ENCODE assay signal across 18 mouse cellular contexts in the genomic region with DNA sequence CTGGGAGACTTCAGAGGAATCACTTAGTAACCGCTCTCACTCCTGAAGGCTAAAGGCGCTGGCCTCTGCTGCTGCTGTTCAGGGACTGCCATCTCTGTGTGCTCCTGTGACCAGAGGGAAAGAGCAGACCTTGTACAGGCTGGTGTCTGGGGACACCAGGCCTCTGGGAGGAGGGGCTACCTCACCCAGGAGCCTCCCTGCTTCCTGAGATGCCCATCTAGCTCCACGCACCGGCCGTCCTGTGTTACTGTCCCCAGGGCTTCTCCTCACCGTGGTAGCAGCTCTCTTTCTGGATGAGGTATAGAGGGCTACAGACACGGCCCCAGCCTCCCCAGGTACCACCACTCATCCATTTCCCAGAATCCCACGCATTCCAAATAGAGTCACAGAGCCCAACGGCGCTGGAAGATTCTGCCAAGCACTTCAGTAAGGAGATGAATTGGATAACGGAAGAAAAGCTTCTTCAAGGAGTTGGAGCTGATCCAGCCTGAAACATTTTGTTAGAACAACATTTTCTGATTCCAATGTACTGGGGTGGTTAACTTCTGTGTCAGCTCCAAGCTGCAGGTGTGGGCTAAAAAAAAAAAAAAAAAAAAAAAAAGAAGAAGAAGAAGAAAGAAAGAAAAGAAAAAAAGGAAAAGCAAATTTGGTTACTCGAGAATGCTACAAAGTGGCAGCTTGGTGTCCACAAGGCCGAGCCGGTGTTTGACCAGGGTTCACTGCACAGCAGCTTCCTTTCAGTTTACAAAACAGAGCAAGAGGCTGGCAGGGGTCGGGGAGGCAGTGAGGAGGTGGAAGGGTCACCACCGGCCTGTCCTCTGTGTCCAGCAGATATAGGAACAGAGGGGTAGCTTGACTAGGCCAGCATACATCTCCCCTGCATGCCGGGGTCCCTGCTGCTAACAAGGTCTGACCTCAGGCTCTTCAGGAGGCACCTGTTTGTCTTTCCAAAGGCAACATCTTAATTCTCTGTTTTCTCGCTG.
A peak's percentile ranks its signal among the peaks of the same experiment; 100 is the strongest.
DNase-seq lines count a peak whose midpoint lies in the region; ATAC-seq and TF ChIP-seq lines count a peak whose summit lies in the region.
"Had no signal": no experiment of that assay in that cellular context is flagged by ENCODE, and none has a peak within 500 bp of the region (broad histone marks: within the 10 kb centered on the region; RNA-seq: fewer than 3 reads in every experiment).

No protein-coding gene starts in this region.

- WGBS in forebrain, postnatal 0 days = 55% methylated on average over 18 of the region's 18 CpGs
- WGBS in forebrain, embryonic 13.5 days = 61% methylated on average over 18 of the region's 18 CpGs
- 51% methylated on average over 18 of the region's 18 CpGs for WGBS in midbrain, embryonic 16.5 days

- no peaks in the 10 kb centered on the region for H3K9me3 ChIP-seq in forebrain, postnatal 0 days (ENCODE audit: low read length)
- no peaks in the 10 kb centered on the region for H3K9me3 ChIP-seq in forebrain, embryonic 13.5 days (replicated peaks)
- no peaks in the 10 kb centered on the region for H3K9me3 ChIP-seq in CH12.LX (replicated peaks; ENCODE audit: low read length)
- no peaks in the 10 kb centered on the region for H3K9me3 ChIP-seq in midbrain, embryonic 16.5 days (replicated peaks; ENCODE audit: control insufficient read depth, low read length, poor library complexity, severe bottlenecking)
- H3K9me3 ChIP-seq: hindbrain, embryonic 13.5 days; limb, embryonic 15.5 days had no signal

- dilution Hi-C loops in CH12.LX (cut with MboI; ENCODE audit: extremely low pct_ligation_motif_present, extremely low pct_unique_long_range_greater_than_20kb, low sequenced_read_pairs) = no loop called here

- H3K4me1 ChIP-seq in forebrain, postnatal 0 days (ENCODE audit: insufficient read depth) = no peaks in the 10 kb centered on the region
- peaks cover 12% of the 10 kb centered on the region; the same call in 1 of the 2 replicates for H3K4me1 ChIP-seq in forebrain, embryonic 13.5 days
- H3K4me1 ChIP-seq in CH12.LX (ENCODE audit: control insufficient read depth in 1 of 2, insufficient read depth in 2 of 2) = peaks cover 36 to 82% of the 10 kb centered on the region in 2 experiments
- peaks cover 11% of the 10 kb centered on the region; the same call in 1 of the 2 replicates for H3K4me1 ChIP-seq in midbrain, embryonic 16.5 days (ENCODE audit: control insufficient read depth, insufficient read depth, low read length)
- H3K4me1 ChIP-seq: limb, embryonic 15.5 days had no signal

- no peak for DNase-seq in forebrain, postnatal 0 days
- peak; percentile 5 for DNase-seq in lung, postnatal 25 days (ENCODE audit: low spot score)
- DNase-seq in lung, postnatal 14 days = no peak
- DNase-seq in CH12.LX (ENCODE audit: extremely low read depth) = peak; percentile 69
- DNase-seq in cerebellum, adult 9-11 months = no peak
- DNase-seq: cerebellum, adult 11 months; cerebellum, postnatal 36 days; heart, adult 11 months; kidney, adult 8-10 months; liver, postnatal 0 days; thymus, postnatal 14 days had no signal

- in situ Hi-C loops in CH12.LX (cut with MboI; ENCODE audit: low pct_ligation_motif_present, low pct_unique_long_range_greater_than_20kb, low sequenced_read_pairs) = no loop called here

- H3K4me3 ChIP-seq in forebrain, postnatal 0 days (ENCODE audit: low read depth, low read length) = no peak overlapping the region
- H3K4me3 ChIP-seq in forebrain, embryonic 13.5 days = no peak overlapping the region
- H3K4me3 ChIP-seq in CH12.LX (replicated peaks in 1 of 3; ENCODE audit: low read depth in 2 of 3, low read length in 2 of 3, poor library complexity in 1 of 3) = peak overlapping the region in 1 of 3 experiments; percentile 9
- H3K4me3 ChIP-seq in midbrain, embryonic 16.5 days (ENCODE audit: low read depth, low read length) = no peak overlapping the region
- H3K4me3 ChIP-seq: hindbrain, embryonic 13.5 days; left cerebral cortex, adult 2 months; limb, embryonic 15.5 days had no signal

- 0 out of 2 replicates have a peak, but pooled peaks have one; percentile 25 for TF ChIP-seq CTCF in forebrain, postnatal 0 days (IDR thresholded peaks at IDR 0.05; ENCODE audit: low read depth)
- peak in 1 of 2 experiments; percentile 53; a peak in 2 of 4 replicates for TF ChIP-seq CTCF in CH12.LX (conservative IDR thresholded peaks at IDR 0.05 in 1 of 2, IDR thresholded peaks at IDR 0.05 in 1 of 2; ENCODE audit: low read depth in 2 of 2, low read length in 2 of 2)

- no peak overlapping the region for H3K9ac ChIP-seq in forebrain, postnatal 0 days
- no peak overlapping the region for H3K9ac ChIP-seq in forebrain, embryonic 13.5 days
- H3K9ac ChIP-seq in CH12.LX (ENCODE audit: insufficient read depth, low read depth) = peak overlapping the region; percentile 17; the same call in 1 of the 2 replicates
- H3K9ac ChIP-seq in midbrain, embryonic 16.5 days (ENCODE audit: low read depth, low read length) = no peak overlapping the region
- H3K9ac ChIP-seq: hindbrain, embryonic 13.5 days; limb, embryonic 15.5 days; liver, postnatal 0 days had no signal

- no peaks in the 10 kb centered on the region for H3K79me2 ChIP-seq in CH12.LX (replicated peaks; ENCODE audit: control insufficient read depth, extremely low read depth, insufficient read depth, poor library complexity, severe bottlenecking)

- TF ChIP-seq EP300 in CH12.LX (IDR thresholded peaks at IDR 0.05; ENCODE audit: low read length) = peak; percentile 51

- H3K27ac ChIP-seq in forebrain, postnatal 0 days (ENCODE audit: low read depth, low read length) = no peak overlapping the region
- no peak overlapping the region for H3K27ac ChIP-seq in forebrain, embryonic 13.5 days
- H3K27ac ChIP-seq in CH12.LX (ENCODE audit: insufficient read depth, low read depth) = peak overlapping the region; percentile 88
- H3K27ac ChIP-seq in midbrain, embryonic 16.5 days (ENCODE audit: low read length) = peak overlapping the region; percentile 22; the same call in 1 of the 2 replicates
- H3K27ac ChIP-seq: hindbrain, embryonic 13.5 days; left cerebral cortex, adult 2 months; limb, embryonic 15.5 days had no signal

- H3K36me3 ChIP-seq in forebrain, postnatal 0 days (ENCODE audit: insufficient read depth) = no peaks in the 10 kb centered on the region
- no peaks in the 10 kb centered on the region for H3K36me3 ChIP-seq in forebrain, embryonic 13.5 days (ENCODE audit: poor library complexity, severe bottlenecking)
- H3K36me3 ChIP-seq in CH12.LX (replicated peaks in 1 of 2; ENCODE audit: control insufficient read depth in 1 of 2, insufficient read depth in 1 of 2, low read length in 1 of 2) = no peaks in the 10 kb centered on the region
- no peaks in the 10 kb centered on the region for H3K36me3 ChIP-seq in midbrain, embryonic 16.5 days (ENCODE audit: control insufficient read depth, insufficient read depth, low read length)
- H3K36me3 ChIP-seq: hindbrain, embryonic 13.5 days; limb, embryonic 15.5 days had no signal

- TF ChIP-seq POLR2A in CH12.LX (IDR thresholded peaks at IDR 0.05; ENCODE audit: low read depth, low read length) = no peak

- ATAC-seq in forebrain, postnatal 0 days = no peak
- no peak for ATAC-seq in forebrain, embryonic 13.5 days
- ATAC-seq in midbrain, embryonic 16.5 days = no peak
- no peak for ATAC-seq in monocyte, adult 5-6 weeks (replicated peaks; ENCODE audit: insufficient number of reproducible peaks, low FRiP score, low TSS enrichment, poor library complexity, severe bottlenecking)
- ATAC-seq: liver, postnatal 0 days; Patski had no signal

- H3K27me3 ChIP-seq in forebrain, postnatal 0 days (ENCODE audit: insufficient read depth, low read length) = no peaks in the 10 kb centered on the region
- H3K27me3 ChIP-seq in forebrain, embryonic 13.5 days = no peaks in the 10 kb centered on the region
- H3K27me3 ChIP-seq in CH12.LX (replicated peaks) = no peaks in the 10 kb centered on the region
- H3K27me3 ChIP-seq in midbrain, embryonic 16.5 days (ENCODE audit: control insufficient read depth, insufficient read depth, low read depth, low read length) = no peaks in the 10 kb centered on the region
- H3K27me3 ChIP-seq: Patski had no signal

- peak; percentile 49 for TF ChIP-seq RAD21 in CH12.LX (IDR thresholded peaks at IDR 0.05; ENCODE audit: low read depth, low read length)

- H3K4me2 ChIP-seq in forebrain, postnatal 0 days (ENCODE audit: low read depth) = no peak overlapping the region
- no peak overlapping the region for H3K4me2 ChIP-seq in forebrain, embryonic 13.5 days
- H3K4me2 ChIP-seq in CH12.LX (ENCODE audit: insufficient read depth, low read depth, poor library complexity, severe bottlenecking) = peak overlapping the region; percentile 7; the same call in 1 of the 2 replicates
- no peak overlapping the region for H3K4me2 ChIP-seq in midbrain, embryonic 16.5 days (ENCODE audit: low read length)
- H3K4me2 ChIP-seq: hindbrain, embryonic 13.5 days; limb, embryonic 15.5 days had no signal

TF ChIP-seq in CH12.LX, 34 proteins besides CTCF, POLR2A, EP300 and RAD21:
- TF ChIP-seq MXI1 (IDR thresholded peaks at IDR 0.05; ENCODE audit: low read depth, low read length) (0 out of 2 replicates have a peak, but pooled peaks have one; percentile 44), ELF1 (IDR thresholded peaks at IDR 0.05; ENCODE audit: low read depth, low read length) (0 out of 2 replicates have a peak, but pooled peaks have one; percentile 35), MAFK (IDR thresholded peaks at IDR 0.05; ENCODE audit: insufficient replicate concordance, low read length) (no peak), IRF4 (IDR thresholded peaks at IDR 0.05; ENCODE audit: low read depth, low read length) (peak; percentile 28; the same call in 1 of the 2 replicates), CHD1 (IDR thresholded peaks at IDR 0.05; ENCODE audit: low read depth, low read length) (peak; percentile 60; the same call in 1 of the 2 replicates), BHLHE40 (IDR thresholded peaks at IDR 0.05; ENCODE audit: low read depth, low read length) (peak; percentile 24; the same call in 1 of the 2 replicates), RCOR1 (conservative IDR thresholded peaks at IDR 0.05; ENCODE audit: low read depth, low read length) (no peak), ZNF384 (IDR thresholded peaks at IDR 0.05; ENCODE audit: low read depth, low read length) (peak; percentile 91), ETS1 (conservative IDR thresholded peaks at IDR 0.05; ENCODE audit: low read depth, low read length) (0 out of 2 replicates have a peak, but pooled peaks have one; percentile 16), JUN (IDR thresholded peaks at IDR 0.05; ENCODE audit: insufficient read depth, low read depth, low read length) (no peak), TCF12 (IDR thresholded peaks at IDR 0.05; ENCODE audit: low read depth, low read length) (peak; percentile 41; the same call in 1 of the 2 replicates)

Comparison
In these comparisons a context has a peak if more than half of its experiments do, and no peak if none do; other contexts are left out.
1. DNase-seq: peak in lung, postnatal 25 days (single experiment) and CH12.LX (single experiment); none in forebrain, postnatal 0 days (single experiment), lung, postnatal 14 days (single experiment) and cerebellum, adult 9-11 months (single experiment).
2. H3K27ac ChIP-seq: peak in CH12.LX (single experiment) and midbrain, embryonic 16.5 days (single experiment); none in forebrain, postnatal 0 days (single experiment) and forebrain, embryonic 13.5 days (single experiment).